Mouse (Mus musculus): ENCODE measurements around the gene Prlh. TPM values are rescaled to one million over a fixed set of nuclear protein-coding genes. Genes with fewer than 3 reads are reported as not detected.

Gene Prlh
- polyA plus RNA-seq, 2 experiments = not detected

GRCm38 (mm10) chr1:90933001-90933400 lies 19.9 kb upstream of the Prlh start:
- no peak for ATAC-seq (ENCODE audit: insufficient read depth)
- Histone ChIP-seq H3K4me1 (replicated peaks; ENCODE audit: control insufficient read depth in 2 of 2, insufficient read depth in 2 of 2, low read length in 1 of 2) (no peaks in the 10 kb centered on the region), H3K27ac (no peak overlapping the region), H3K9ac (replicated peaks) (no peak overlapping the region), H3K36me3 (replicated peaks; ENCODE audit: control insufficient read depth, insufficient read depth, low read depth) (no peaks in the 10 kb centered on the region), H3K27me3 (ENCODE audit: control insufficient read depth, insufficient read depth, low read length) (peaks cover 1% of the 10 kb centered on the region; the same call in 1 of the 2 replicates), H3K9me3 (ENCODE audit: control insufficient read depth, low read length) (no peaks in the 10 kb centered on the region), H3K4me3 (ENCODE audit: insufficient read depth in 1 of 2, low read depth in 2 of 2, low read length in 2 of 2) (no peak overlapping the region), H3K4me2 (ENCODE audit: low read depth) (no peak overlapping the region)
- no peak for TF ChIP-seq CTCF (IDR thresholded peaks at IDR 0.05; ENCODE audit: low read depth)
- no peak for TF ChIP-seq EP300 (IDR thresholded peaks at IDR 0.05; ENCODE audit: low read depth)
- 51% methylated on average over 5 of the region's 5 CpGs for WGBS (ENCODE audit: insufficient replicate concordance)
- DNase-seq (ENCODE audit: low read depth in 3 of 3, low spot score in 3 of 3) = no peak

GRCm38 (mm10) chr1:90936990-90937389 lies 15.9 kb upstream of the Prlh start:
- no peaks in the 10 kb centered on the region for H3K9me3 ChIP-seq (ENCODE audit: control insufficient read depth, low read length)
- no peak overlapping the region for H3K4me2 ChIP-seq (ENCODE audit: low read depth)
- H3K27ac ChIP-seq = no peak overlapping the region
- 62% methylated on average over 9 of the region's 9 CpGs for WGBS (ENCODE audit: insufficient replicate concordance)
- H3K4me1 ChIP-seq (replicated peaks; ENCODE audit: control insufficient read depth in 2 of 2, insufficient read depth in 2 of 2, low read length in 1 of 2) = no peaks in the 10 kb centered on the region
- no peak for DNase-seq (ENCODE audit: low read depth in 3 of 3, low spot score in 3 of 3)
- H3K9ac ChIP-seq (replicated peaks) = no peak overlapping the region
- H3K4me3 ChIP-seq (ENCODE audit: insufficient read depth in 1 of 2, low read depth in 2 of 2, low read length in 2 of 2) = no peak overlapping the region
- no peak for ATAC-seq (ENCODE audit: insufficient read depth)
- no peak for TF ChIP-seq CTCF (IDR thresholded peaks at IDR 0.05; ENCODE audit: low read depth)
- no peak for TF ChIP-seq EP300 (IDR thresholded peaks at IDR 0.05; ENCODE audit: low read depth)
- H3K36me3 ChIP-seq (replicated peaks; ENCODE audit: control insufficient read depth, insufficient read depth, low read depth) = no peaks in the 10 kb centered on the region
- no peaks in the 10 kb centered on the region for H3K27me3 ChIP-seq (ENCODE audit: control insufficient read depth, insufficient read depth, low read length)

DNA sequence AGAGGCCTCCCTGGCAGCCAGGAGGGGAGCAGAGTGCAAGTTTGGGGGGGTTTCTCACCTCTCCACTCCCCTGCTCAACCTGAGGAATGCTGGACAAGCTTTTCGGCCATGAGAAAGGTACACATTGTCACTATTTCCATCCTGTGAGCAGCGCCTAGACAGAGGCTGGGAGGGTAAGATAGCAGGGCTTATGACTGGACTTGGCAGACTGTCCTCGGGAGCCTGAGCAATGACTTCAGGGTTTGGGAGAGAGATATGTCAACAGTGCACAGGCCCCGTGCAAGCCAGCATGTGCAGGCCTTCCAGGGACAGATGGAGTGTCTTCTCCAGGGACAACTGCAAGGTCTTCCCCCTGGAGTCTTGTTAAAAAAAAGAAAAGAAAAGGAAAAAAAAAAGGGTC lies 12.9 kb upstream of the Prlh start:
- DNase-seq (ENCODE audit: low read depth in 3 of 3, low spot score in 3 of 3) (no peak), ATAC-seq (ENCODE audit: insufficient read depth) (no peak)
- Histone ChIP-seq H3K4me1 (replicated peaks; ENCODE audit: control insufficient read depth in 2 of 2, insufficient read depth in 2 of 2, low read length in 1 of 2) (no peaks in the 10 kb centered on the region), H3K9me3 (ENCODE audit: control insufficient read depth, low read length) (no peaks in the 10 kb centered on the region), H3K9ac (replicated peaks) (no peak overlapping the region), H3K36me3 (replicated peaks; ENCODE audit: control insufficient read depth, insufficient read depth, low read depth) (no peaks in the 10 kb centered on the region), H3K4me2 (ENCODE audit: low read depth) (no peak overlapping the region), H3K27ac (no peak overlapping the region), H3K27me3 (ENCODE audit: control insufficient read depth, insufficient read depth, low read length) (no peaks in the 10 kb centered on the region), H3K4me3 (ENCODE audit: insufficient read depth in 1 of 2, low read depth in 2 of 2, low read length in 2 of 2) (no peak overlapping the region)
- no peak for TF ChIP-seq CTCF (IDR thresholded peaks at IDR 0.05; ENCODE audit: low read depth)
- WGBS (ENCODE audit: insufficient replicate concordance) = 50% methylated on average over 4 of the region's 4 CpGs

- no peak overlapping the region for H3K9ac ChIP-seq (replicated peaks)
- no peak for TF ChIP-seq EP300 (IDR thresholded peaks at IDR 0.05; ENCODE audit: low read depth)
- no peak for TF ChIP-seq CTCF (IDR thresholded peaks at IDR 0.05; ENCODE audit: low read depth)
- 56% methylated on average over 10 of the region's 10 CpGs for WGBS (ENCODE audit: insufficient replicate concordance)
- no peaks in the 10 kb centered on the region for H3K36me3 ChIP-seq (replicated peaks; ENCODE audit: control insufficient read depth, insufficient read depth, low read depth)
- no peaks in the 10 kb centered on the region for H3K27me3 ChIP-seq (ENCODE audit: control insufficient read depth, insufficient read depth, low read length)
- ATAC-seq (ENCODE audit: insufficient read depth) = no peak
- no peak overlapping the region for H3K4me2 ChIP-seq (ENCODE audit: low read depth)
- no peaks in the 10 kb centered on the region for H3K9me3 ChIP-seq (ENCODE audit: control insufficient read depth, low read length)
- DNase-seq (ENCODE audit: low read depth in 3 of 3, low spot score in 3 of 3) = peak; percentile 17 to 24 (median 20)
- no peak overlapping the region for H3K4me3 ChIP-seq (ENCODE audit: insufficient read depth in 1 of 2, low read depth in 2 of 2, low read length in 2 of 2)
- peaks cover 0 to 17% of the 10 kb centered on the region in 2 experiments; a peak in 2 of 4 replicates for H3K4me1 ChIP-seq (replicated peaks; ENCODE audit: control insufficient read depth in 2 of 2, insufficient read depth in 2 of 2, low read length in 1 of 2)
- H3K27ac ChIP-seq = no peak overlapping the region
Observed at GRCm38 (mm10) chr1:90945171-90945570, 7.7 kb upstream of the Prlh start.

GRCm38 (mm10) chr1:90947252-90947651 lies 5.7 kb upstream of the Prlh start:
- Histone ChIP-seq H3K36me3 (replicated peaks; ENCODE audit: control insufficient read depth, insufficient read depth, low read depth) (no peaks in the 10 kb centered on the region), H3K9ac (replicated peaks) (no peak overlapping the region), H3K27ac (peak overlapping the region; percentile 12), H3K4me1 (replicated peaks; ENCODE audit: control insufficient read depth in 2 of 2, insufficient read depth in 2 of 2, low read length in 1 of 2) (peaks cover 0 to 21% of the 10 kb centered on the region in 2 experiments; a peak in 2 of 4 replicates), H3K4me2 (ENCODE audit: low read depth) (peak overlapping the region; percentile 25), H3K4me3 (ENCODE audit: insufficient read depth in 1 of 2, low read depth in 2 of 2, low read length in 2 of 2) (no peak overlapping the region), H3K9me3 (ENCODE audit: control insufficient read depth, low read length) (no peaks in the 10 kb centered on the region), H3K27me3 (ENCODE audit: control insufficient read depth, insufficient read depth, low read length) (no peaks in the 10 kb centered on the region)
- WGBS (ENCODE audit: insufficient replicate concordance) = 34% methylated on average over 2 of the region's 2 CpGs
- ATAC-seq (ENCODE audit: insufficient read depth) = peak; percentile 92
- DNase-seq (ENCODE audit: low read depth in 3 of 3, low spot score in 3 of 3) = peak; percentile 9 to 50 (median 44)
- TF ChIP-seq EP300 (IDR thresholded peaks at IDR 0.05; ENCODE audit: low read depth) (no peak), CTCF (IDR thresholded peaks at IDR 0.05; ENCODE audit: low read depth) (no peak)
